Mouse (Mus musculus): ENCODE measurements around the gene Grm4. TPM values are rescaled to one million over a fixed set of nuclear protein-coding genes. Genes with fewer than 3 reads are reported as not detected.

Gene Grm4
- polyA plus RNA-seq, 1 experiment: not detected

GRCm38 (mm10) chr17:27448749-27449148 lies 72.5 kb downstream of the Grm4 start:
- Histone ChIP-seq H3K36me3 (ENCODE audit: control insufficient read depth, insufficient read depth) (no peaks in the 10 kb centered on the region), H3ac (ENCODE audit: control insufficient read depth, insufficient read length) (no peak overlapping the region), H3K4me2 (ENCODE audit: low read depth) (no peak overlapping the region), H3K27me3 (ENCODE audit: control insufficient read depth, insufficient read depth, insufficient read length) (peaks cover 69% of the 10 kb centered on the region), H3K4me3 (no peak overlapping the region), H3K79me2 (ENCODE audit: control insufficient read depth, insufficient read depth) (no peaks in the 10 kb centered on the region)
- TF ChIP-seq TCF3 (IDR thresholded peaks at IDR 0.05; ENCODE audit: insufficient read length, low read depth) (no peak), REST (IDR thresholded peaks at IDR 0.05; ENCODE audit: insufficient read depth, insufficient read length) (no peak), CEBPB (IDR thresholded peaks at IDR 0.05; ENCODE audit: insufficient read depth, poor library complexity, severe bottlenecking) (no peak), E2F4 (IDR thresholded peaks at IDR 0.05; ENCODE audit: insufficient read depth) (no peak), POLR2AphosphoS2 (IDR thresholded peaks at IDR 0.05; ENCODE audit: insufficient read length, low read depth) (no peak), MYOD1 (IDR thresholded peaks at IDR 0.05; ENCODE audit: control insufficient read depth in 1 of 3, insufficient read length in 2 of 3, low read depth in 2 of 3) (no peak), USF1 (IDR thresholded peaks at IDR 0.05; ENCODE audit: low read depth) (no peak), TCF12 (IDR thresholded peaks at IDR 0.05; ENCODE audit: insufficient read depth, poor library complexity, severe bottlenecking) (no peak), MYOG (IDR thresholded peaks at IDR 0.05; ENCODE audit: control insufficient read depth in 1 of 3, insufficient read depth in 1 of 3, insufficient read length in 2 of 3, low read depth in 2 of 3) (no peak), MAX (IDR thresholded peaks at IDR 0.05; ENCODE audit: low read depth) (no peak), POLR2A (IDR thresholded peaks at IDR 0.05; ENCODE audit: insufficient read length, low read depth) (no peak), SRF (IDR thresholded peaks at IDR 0.05; ENCODE audit: control insufficient read depth, insufficient read length, low read depth) (no peak)

DNA sequence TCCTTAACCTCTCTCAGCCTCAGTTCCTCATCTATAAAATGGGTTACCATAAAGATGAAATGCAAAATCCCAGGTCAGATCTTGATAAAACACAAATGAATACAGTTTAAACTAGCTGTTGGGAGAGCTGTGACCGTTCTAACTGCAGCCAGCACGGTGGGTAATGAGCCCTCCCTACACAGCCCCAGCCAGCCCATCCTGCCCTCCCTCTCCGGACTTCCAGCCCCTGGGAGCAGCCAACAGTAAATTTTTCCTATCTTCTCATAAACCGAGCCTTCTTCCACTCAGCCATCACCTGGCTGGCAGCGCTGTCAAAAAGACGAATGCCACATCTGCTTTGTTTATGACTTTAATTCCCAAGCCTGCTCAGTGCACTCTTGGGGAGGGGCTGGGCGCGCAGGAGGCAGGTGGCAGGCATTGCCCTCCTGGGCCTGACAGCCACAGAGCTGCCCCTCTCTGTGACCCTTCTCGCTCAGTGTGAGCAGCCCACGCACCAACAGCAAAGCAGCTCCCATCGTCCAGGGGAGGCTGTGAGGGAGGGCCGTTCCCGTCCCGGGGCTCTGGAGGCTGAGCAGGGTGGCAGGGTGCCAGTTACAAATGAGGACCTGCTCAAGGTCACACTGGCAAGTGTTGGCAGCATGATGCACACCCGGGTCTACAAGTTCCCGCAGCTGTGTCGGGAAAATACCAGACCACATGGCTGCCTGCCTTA lies 75.7 kb downstream of the Grm4 start:
- Histone ChIP-seq H3K36me3 (ENCODE audit: control insufficient read depth, insufficient read depth) (no peaks in the 10 kb centered on the region), H3K79me2 (ENCODE audit: control insufficient read depth, insufficient read depth) (no peaks in the 10 kb centered on the region), H3K27me3 (ENCODE audit: control insufficient read depth, insufficient read depth, insufficient read length) (peaks cover 63% of the 10 kb centered on the region), H3ac (ENCODE audit: control insufficient read depth, insufficient read length) (no peak overlapping the region), H3K4me2 (ENCODE audit: low read depth) (no peak overlapping the region), H3K4me3 (no peak overlapping the region)
- TF ChIP-seq POLR2AphosphoS2 (IDR thresholded peaks at IDR 0.05; ENCODE audit: insufficient read length, low read depth): no peak
- no peak for TF ChIP-seq MYOG (IDR thresholded peaks at IDR 0.05; ENCODE audit: control insufficient read depth in 1 of 3, insufficient read depth in 1 of 3, insufficient read length in 2 of 3, low read depth in 2 of 3)
- no peak for TF ChIP-seq SRF (IDR thresholded peaks at IDR 0.05; ENCODE audit: control insufficient read depth, insufficient read length, low read depth)
- TF ChIP-seq MAX (IDR thresholded peaks at IDR 0.05; ENCODE audit: low read depth): no peak
- no peak for TF ChIP-seq TCF3 (IDR thresholded peaks at IDR 0.05; ENCODE audit: insufficient read length, low read depth)
- no peak for TF ChIP-seq E2F4 (IDR thresholded peaks at IDR 0.05; ENCODE audit: insufficient read depth)
- TF ChIP-seq MYOD1 (IDR thresholded peaks at IDR 0.05; ENCODE audit: control insufficient read depth in 1 of 3, insufficient read length in 2 of 3, low read depth in 2 of 3): no peak
- TF ChIP-seq REST (IDR thresholded peaks at IDR 0.05; ENCODE audit: insufficient read depth, insufficient read length): no peak
- TF ChIP-seq CEBPB (IDR thresholded peaks at IDR 0.05; ENCODE audit: insufficient read depth, poor library complexity, severe bottlenecking): no peak
- TF ChIP-seq USF1 (IDR thresholded peaks at IDR 0.05; ENCODE audit: low read depth): no peak
- TF ChIP-seq POLR2A (IDR thresholded peaks at IDR 0.05; ENCODE audit: insufficient read length, low read depth): no peak
- TF ChIP-seq TCF12 (IDR thresholded peaks at IDR 0.05; ENCODE audit: insufficient read depth, poor library complexity, severe bottlenecking): no peak

- Histone ChIP-seq H3K79me2 (ENCODE audit: control insufficient read depth, insufficient read depth) (no peaks in the 10 kb centered on the region), H3K4me2 (ENCODE audit: low read depth) (no peak overlapping the region), H3K27me3 (ENCODE audit: control insufficient read depth, insufficient read depth, insufficient read length) (peaks cover 66% of the 10 kb centered on the region), H3K4me3 (no peak overlapping the region), H3K36me3 (ENCODE audit: control insufficient read depth, insufficient read depth) (no peaks in the 10 kb centered on the region), H3ac (ENCODE audit: control insufficient read depth, insufficient read length) (no peak overlapping the region)
- TF ChIP-seq CEBPB (IDR thresholded peaks at IDR 0.05; ENCODE audit: insufficient read depth, poor library complexity, severe bottlenecking) (no peak), POLR2AphosphoS2 (IDR thresholded peaks at IDR 0.05; ENCODE audit: insufficient read length, low read depth) (no peak), REST (IDR thresholded peaks at IDR 0.05; ENCODE audit: insufficient read depth, insufficient read length) (no peak), POLR2A (IDR thresholded peaks at IDR 0.05; ENCODE audit: insufficient read length, low read depth) (no peak), TCF3 (IDR thresholded peaks at IDR 0.05; ENCODE audit: insufficient read length, low read depth) (no peak), SRF (IDR thresholded peaks at IDR 0.05; ENCODE audit: control insufficient read depth, insufficient read length, low read depth) (no peak), MYOD1 (IDR thresholded peaks at IDR 0.05; ENCODE audit: control insufficient read depth in 1 of 3, insufficient read length in 2 of 3, low read depth in 2 of 3) (no peak), USF1 (IDR thresholded peaks at IDR 0.05; ENCODE audit: low read depth) (no peak), MAX (IDR thresholded peaks at IDR 0.05; ENCODE audit: low read depth) (no peak), MYOG (IDR thresholded peaks at IDR 0.05; ENCODE audit: control insufficient read depth in 1 of 3, insufficient read depth in 1 of 3, insufficient read length in 2 of 3, low read depth in 2 of 3) (no peak), E2F4 (IDR thresholded peaks at IDR 0.05; ENCODE audit: insufficient read depth) (no peak), TCF12 (IDR thresholded peaks at IDR 0.05; ENCODE audit: insufficient read depth, poor library complexity, severe bottlenecking) (no peak)
Observed at GRCm38 (mm10) chr17:27442538-27443113, 78.6 kb downstream of the Grm4 start.

DNA sequence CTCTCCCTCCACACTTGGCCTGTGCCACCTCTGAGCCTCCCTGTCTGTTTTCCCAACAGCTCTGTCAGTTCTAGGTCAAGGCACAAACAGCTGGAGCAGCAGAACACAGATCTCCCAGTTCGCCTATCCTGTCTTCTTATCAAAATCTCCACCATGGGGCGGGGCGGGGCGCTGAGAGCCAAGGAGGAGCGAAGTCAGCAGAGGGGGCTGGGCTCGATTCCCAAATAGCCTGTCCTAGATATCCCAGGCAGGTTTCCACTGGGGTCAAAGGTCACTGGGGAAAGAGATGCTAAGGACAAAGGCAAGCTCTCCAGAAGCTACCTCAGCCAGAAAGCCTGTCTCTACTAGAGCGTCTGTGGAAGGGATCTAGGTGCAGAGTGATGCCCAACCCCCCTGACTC lies 79.4 kb downstream of the Grm4 start:
- TF ChIP-seq MYOD1 (IDR thresholded peaks at IDR 0.05; ENCODE audit: control insufficient read depth in 1 of 3, insufficient read length in 2 of 3, low read depth in 2 of 3): no peak
- no peak for TF ChIP-seq TCF12 (IDR thresholded peaks at IDR 0.05; ENCODE audit: insufficient read depth, poor library complexity, severe bottlenecking)
- TF ChIP-seq POLR2AphosphoS2 (IDR thresholded peaks at IDR 0.05; ENCODE audit: insufficient read length, low read depth): no peak
- TF ChIP-seq SRF (IDR thresholded peaks at IDR 0.05; ENCODE audit: control insufficient read depth, insufficient read length, low read depth): no peak
- TF ChIP-seq REST (IDR thresholded peaks at IDR 0.05; ENCODE audit: insufficient read depth, insufficient read length): no peak
- TF ChIP-seq MYOG (IDR thresholded peaks at IDR 0.05; ENCODE audit: control insufficient read depth in 1 of 3, insufficient read depth in 1 of 3, insufficient read length in 2 of 3, low read depth in 2 of 3): no peak
- TF ChIP-seq USF1 (IDR thresholded peaks at IDR 0.05; ENCODE audit: low read depth): no peak
- TF ChIP-seq MAX (IDR thresholded peaks at IDR 0.05; ENCODE audit: low read depth): no peak
- no peak for TF ChIP-seq TCF3 (IDR thresholded peaks at IDR 0.05; ENCODE audit: insufficient read length, low read depth)
- no peak for TF ChIP-seq POLR2A (IDR thresholded peaks at IDR 0.05; ENCODE audit: insufficient read length, low read depth)
- TF ChIP-seq E2F4 (IDR thresholded peaks at IDR 0.05; ENCODE audit: insufficient read depth): no peak
- no peak for TF ChIP-seq CEBPB (IDR thresholded peaks at IDR 0.05; ENCODE audit: insufficient read depth, poor library complexity, severe bottlenecking)
- no peak overlapping the region for H3K4me2 ChIP-seq (ENCODE audit: low read depth)
- H3K79me2 ChIP-seq (ENCODE audit: control insufficient read depth, insufficient read depth): no peaks in the 10 kb centered on the region
- H3K4me3 ChIP-seq: no peak overlapping the region
- no peak overlapping the region for H3ac ChIP-seq (ENCODE audit: control insufficient read depth, insufficient read length)
- H3K27me3 ChIP-seq (ENCODE audit: control insufficient read depth, insufficient read depth, insufficient read length): peaks cover 68% of the 10 kb centered on the region
- no peaks in the 10 kb centered on the region for H3K36me3 ChIP-seq (ENCODE audit: control insufficient read depth, insufficient read depth)

Measured in myocyte (in vitro differentiated cells).